Mouse (Mus musculus) neural tube, embryonic 14.5 days (tissue): Measurements from ENCODE around the gene Arntl. TPM values are rescaled to one million over a fixed set of nuclear protein-coding genes. Genes with fewer than 3 reads are reported as not detected.

ENCODE experiments used
- ATAC-seq: fragments of 200-750 bp; cut with Nextera tagmentation; 2 replicates; pipeline ENCODE4 v1.8.0; 2017; ENCODE audit warnings: low read depth, mild to moderate bottlenecking, moderate TSS enrichment, moderate library complexity
- H3K27ac ChIP-seq: fragments of 300-500 bp; sonication (generic); 2 replicates; pipeline ENCODE4 v1.5.1; 2014; ENCODE audit warnings: low read depth, mild to moderate bottlenecking, control low read depth, low read length, moderate library complexity, mixed read lengths
- H3K27me3 ChIP-seq: fragments of 300-500 bp; sonication (generic); 2 replicates; pipeline ENCODE4 v1.6.1; 2014; ENCODE audit warnings: low read length; ENCODE audit not compliant: control insufficient read depth, insufficient read depth
- H3K36me3 ChIP-seq: fragments of 300-500 bp; sonication (generic); 2 replicates; pipeline ENCODE4 v1.6.1; 2014; ENCODE audit warnings: low read length, mixed read lengths; ENCODE audit not compliant: control insufficient read depth, insufficient read depth
- H3K4me1 ChIP-seq: fragments of 300-500 bp; sonication (generic); 2 replicates; pipeline ENCODE4 v1.6.1; 2014; ENCODE audit warnings: low read length; ENCODE audit not compliant: control insufficient read depth, insufficient read depth
- H3K4me2 ChIP-seq: fragments of 300-500 bp; sonication (generic); 2 replicates; pipeline ENCODE4 v1.6.1; 2014; ENCODE audit warnings: mild to moderate bottlenecking, low read depth, low read length, control low read depth
- H3K4me3 ChIP-seq: fragments of 300-500 bp; sonication (generic); 2 replicates; pipeline ENCODE4 v1.5.1; 2014; ENCODE audit warnings: low read depth, low read length, control low read depth, mixed read lengths
- H3K9ac ChIP-seq: fragments of 300-500 bp; sonication (generic); replicated peaks from 2 replicates; pipeline ENCODE4 v1.6.1; 2014; ENCODE audit warnings: low read depth, mild to moderate bottlenecking, control low read depth, low read length, mixed read lengths
- H3K9me3 ChIP-seq: fragments of 300-500 bp; sonication (generic); 2 replicates; pipeline ENCODE4 v1.6.1; 2016; ENCODE audit warnings: low read length; ENCODE audit not compliant: control insufficient read depth
- WGBS: fragments of 180-500 bp; shearing (Covaris S2); extraction: QIAGEN DNeasy Blood & Tissue Kit; methylation state at CpG from one replicate; pipeline ENCODE4 v1.1.7; 2014; 5-methylcytosine and 5-hydroxymethylcytosine counted together
- polyA plus RNA-seq: library from polyadenylated mRNA; unstranded; fragments of >200 nt; fragmentation: Nextera tagmentation; extraction: Ambion mirVana; gene quantifications from 2 replicates; pipeline ENCODE4 v1.2.1, GENCODE M21; 2014

Gene Arntl
- polyA plus RNA-seq, 1 experiment from 2014 or later = 15.1 TPM

DNA sequence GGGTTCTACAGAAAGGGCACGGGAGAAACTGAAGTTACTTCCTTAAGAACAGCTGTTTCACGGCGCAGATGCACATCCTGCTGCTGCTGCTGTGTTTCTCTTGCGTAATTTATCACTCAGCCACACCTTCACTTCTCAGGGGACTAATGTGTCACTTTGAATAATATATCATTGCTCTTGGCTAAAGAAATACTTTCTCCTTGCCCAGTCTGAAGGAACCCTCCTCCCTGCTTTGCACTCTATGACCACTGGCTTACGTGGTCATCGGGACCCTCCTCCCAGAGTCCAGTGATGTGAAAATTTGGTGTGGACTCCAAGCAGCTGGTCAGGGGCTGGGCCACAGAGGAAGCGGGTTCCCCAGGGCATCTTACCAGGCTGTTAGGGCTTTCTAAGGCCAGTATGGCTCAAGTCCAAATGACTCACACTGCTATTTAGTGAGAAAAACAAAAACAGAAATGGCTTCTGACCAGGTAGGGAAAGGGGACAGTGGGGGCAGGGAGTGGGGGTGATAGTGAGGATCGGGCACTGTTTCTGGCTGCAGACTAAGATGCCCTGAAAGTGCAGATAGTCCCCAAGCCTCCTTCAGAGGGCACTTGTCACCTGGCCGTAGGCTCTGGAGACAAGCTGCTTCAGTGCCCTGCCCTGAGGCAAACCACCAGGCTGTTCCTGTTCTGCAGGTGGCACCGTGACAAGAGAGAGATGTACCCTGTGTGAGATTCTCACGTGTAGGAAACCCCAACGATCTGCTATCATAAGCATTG, 34.8 kb downstream of the Arntl start:
- Histone ChIP-seq H3K4me3 (no peak overlapping the region), H3K9ac (no peak overlapping the region), H3K9me3 (no peaks in the 10 kb centered on the region), H3K4me2 (no peak overlapping the region), H3K4me1 (peaks cover 11% of the 10 kb centered on the region), H3K27ac (no peak overlapping the region), H3K36me3 (no peaks in the 10 kb centered on the region), H3K27me3 (no peaks in the 10 kb centered on the region)
- WGBS = 65% methylated on average over 12 of the region's 12 CpGs
- no peak for ATAC-seq

DNA sequence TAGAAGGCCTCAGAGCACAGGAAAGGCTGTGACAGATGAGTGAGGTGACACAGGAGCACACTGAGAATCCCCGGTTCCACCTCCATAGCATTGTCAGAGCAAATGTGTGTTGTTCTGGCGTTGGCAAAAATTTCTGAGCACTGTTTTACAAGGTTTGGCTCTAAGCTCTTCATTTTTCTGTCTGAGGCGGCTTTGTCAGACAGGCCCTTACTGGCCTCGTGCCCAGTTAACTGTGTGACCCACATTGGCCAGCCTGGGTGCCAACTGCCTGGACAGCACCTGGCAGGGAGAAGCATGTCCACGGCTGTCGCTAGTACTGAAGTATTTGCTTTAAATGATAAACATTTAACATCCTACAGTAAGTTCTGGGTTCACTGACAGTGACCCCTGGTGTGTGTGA, 35.4 kb downstream of the Arntl start:
- no peaks in the 10 kb centered on the region for H3K27me3 ChIP-seq
- no peak overlapping the region for H3K9ac ChIP-seq
- H3K4me1 ChIP-seq = peaks cover 11% of the 10 kb centered on the region
- H3K27ac ChIP-seq = no peak overlapping the region
- H3K36me3 ChIP-seq = no peaks in the 10 kb centered on the region
- H3K9me3 ChIP-seq = no peaks in the 10 kb centered on the region
- no peak overlapping the region for H3K4me2 ChIP-seq
- no peak overlapping the region for H3K4me3 ChIP-seq
- WGBS = 57% methylated on average over 6 of the region's 6 CpGs
- ATAC-seq = no peak

DNA sequence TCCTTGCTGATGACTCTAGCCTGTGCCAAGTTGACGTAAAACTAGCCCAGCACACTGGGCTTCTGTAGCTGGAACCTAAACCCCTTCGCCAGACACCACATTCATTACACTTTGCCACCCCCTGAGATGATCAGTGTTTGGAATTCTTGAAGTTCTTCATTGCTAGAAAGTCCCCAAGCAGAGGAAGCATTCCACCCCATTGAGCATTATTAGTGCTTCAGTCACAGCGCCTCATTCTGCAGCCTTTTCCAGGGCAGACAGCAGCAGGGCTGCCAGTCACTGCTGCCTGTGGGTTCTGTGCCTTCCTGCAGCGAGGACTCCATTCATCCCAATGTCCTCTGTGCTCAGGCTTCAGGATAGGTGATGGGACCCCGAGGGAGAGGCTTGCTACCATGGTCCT, 37.9 kb downstream of the Arntl start:
- no peak overlapping the region for H3K9ac ChIP-seq
- ATAC-seq = no peak
- 56% methylated on average over 5 of the region's 5 CpGs for WGBS
- H3K9me3 ChIP-seq = no peaks in the 10 kb centered on the region
- H3K27ac ChIP-seq = no peak overlapping the region
- no peak overlapping the region for H3K4me2 ChIP-seq
- H3K27me3 ChIP-seq = no peaks in the 10 kb centered on the region
- H3K4me1 ChIP-seq = peaks cover 25% of the 10 kb centered on the region
- H3K4me3 ChIP-seq = no peak overlapping the region
- no peaks in the 10 kb centered on the region for H3K36me3 ChIP-seq

DNA sequence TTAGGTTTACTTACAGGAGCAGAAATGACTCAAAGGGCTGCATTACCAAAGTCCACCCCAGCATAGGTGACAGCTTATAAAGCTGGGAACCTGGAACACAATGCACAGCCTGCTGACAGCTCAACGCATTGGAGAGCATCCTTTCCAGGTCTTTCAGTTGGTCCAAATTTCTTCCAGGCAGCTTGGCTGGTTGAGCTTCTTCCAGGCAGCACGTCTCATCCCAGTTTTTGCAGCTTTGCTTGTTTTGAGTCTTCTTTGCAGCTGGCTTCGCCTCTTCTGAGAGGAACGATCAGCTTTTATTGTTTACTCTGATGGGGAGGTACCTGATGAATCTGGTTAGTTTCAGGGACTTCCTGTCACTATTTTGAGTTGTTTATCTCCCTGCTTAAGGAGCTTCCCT, 39.2 kb downstream of the Arntl start:
- no peak overlapping the region for H3K9ac ChIP-seq
- H3K27me3 ChIP-seq = no peaks in the 10 kb centered on the region
- 91% methylated on average over 4 of the region's 4 CpGs for WGBS
- no peaks in the 10 kb centered on the region for H3K36me3 ChIP-seq
- H3K27ac ChIP-seq = no peak overlapping the region
- no peak for ATAC-seq
- H3K4me2 ChIP-seq = no peak overlapping the region
- H3K4me1 ChIP-seq = peaks cover 34% of the 10 kb centered on the region
- H3K9me3 ChIP-seq = no peaks in the 10 kb centered on the region
- no peak overlapping the region for H3K4me3 ChIP-seq

DNA sequence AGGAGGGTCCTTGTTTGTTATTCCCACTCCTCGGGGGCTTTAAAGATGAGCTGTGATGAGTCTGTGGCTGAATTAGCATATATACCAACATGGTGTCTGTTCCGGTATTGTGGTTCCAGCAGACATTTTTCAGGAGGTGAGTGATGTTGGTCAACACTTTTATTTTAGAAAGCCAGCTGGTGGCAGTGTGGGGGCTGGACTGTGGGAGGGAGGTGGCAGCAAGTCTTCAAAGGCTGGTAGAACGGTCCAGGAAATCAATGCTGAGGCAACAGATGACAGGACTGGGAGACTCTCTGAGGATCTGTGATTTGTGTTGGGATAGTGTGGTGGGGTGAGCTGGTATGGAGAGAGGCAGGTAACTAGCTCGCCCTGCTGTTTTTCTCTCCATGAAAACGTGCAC, 39.9 kb downstream of the Arntl start:
- H3K4me1 ChIP-seq = peaks cover 33% of the 10 kb centered on the region
- no peak overlapping the region for H3K27ac ChIP-seq
- H3K36me3 ChIP-seq = no peaks in the 10 kb centered on the region
- H3K4me2 ChIP-seq = no peak overlapping the region
- 77% methylated on average over 5 of the region's 5 CpGs for WGBS
- H3K4me3 ChIP-seq = no peak overlapping the region
- H3K9ac ChIP-seq = no peak overlapping the region
- ATAC-seq = no peak
- no peaks in the 10 kb centered on the region for H3K9me3 ChIP-seq
- H3K27me3 ChIP-seq = no peaks in the 10 kb centered on the region

DNA sequence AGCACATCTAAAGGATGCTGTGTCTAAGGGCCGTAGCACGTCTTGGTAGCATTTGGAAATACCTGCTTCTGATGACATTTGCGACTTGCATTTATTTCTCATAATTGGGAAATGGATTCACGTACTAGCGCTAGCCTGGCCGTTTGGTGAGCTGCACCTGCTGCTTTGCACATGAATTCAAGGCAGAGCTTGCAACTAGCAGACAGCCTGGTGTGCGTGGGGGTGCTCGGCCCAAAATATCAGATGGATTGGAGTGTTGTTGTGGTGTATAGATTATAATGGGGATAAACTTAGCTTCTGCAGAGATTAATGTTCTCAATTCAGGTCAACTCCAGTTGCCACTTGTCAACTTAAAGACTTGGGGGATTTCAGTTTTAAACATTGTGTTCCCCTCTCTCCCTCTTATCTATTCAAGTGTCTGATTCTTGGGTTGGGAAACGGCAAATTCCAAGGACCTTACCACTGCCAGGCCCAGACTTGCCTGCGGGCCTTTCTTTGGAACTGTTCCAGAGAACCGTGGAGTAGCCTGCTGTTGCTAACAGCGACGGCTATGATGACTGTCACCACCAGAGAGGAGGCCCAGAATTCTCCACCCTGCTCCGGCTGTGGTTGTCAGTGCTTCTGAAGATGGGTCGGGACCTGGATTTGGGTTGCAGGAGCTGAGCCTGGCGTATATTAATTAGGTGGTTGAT, 42.0 kb downstream of the Arntl start:
- Histone ChIP-seq H3K27me3 (no peaks in the 10 kb centered on the region), H3K36me3 (no peaks in the 10 kb centered on the region), H3K9ac (no peak overlapping the region), H3K4me2 (no peak overlapping the region), H3K4me1 (peaks cover 31% of the 10 kb centered on the region; the same call in 1 of the 2 replicates), H3K4me3 (no peak overlapping the region), H3K9me3 (no peaks in the 10 kb centered on the region), H3K27ac (no peak overlapping the region)
- 61% methylated on average over 16 of the region's 16 CpGs for WGBS
- ATAC-seq = 0 out of 2 replicates have a peak, but pooled peaks have one; percentile 29

DNA sequence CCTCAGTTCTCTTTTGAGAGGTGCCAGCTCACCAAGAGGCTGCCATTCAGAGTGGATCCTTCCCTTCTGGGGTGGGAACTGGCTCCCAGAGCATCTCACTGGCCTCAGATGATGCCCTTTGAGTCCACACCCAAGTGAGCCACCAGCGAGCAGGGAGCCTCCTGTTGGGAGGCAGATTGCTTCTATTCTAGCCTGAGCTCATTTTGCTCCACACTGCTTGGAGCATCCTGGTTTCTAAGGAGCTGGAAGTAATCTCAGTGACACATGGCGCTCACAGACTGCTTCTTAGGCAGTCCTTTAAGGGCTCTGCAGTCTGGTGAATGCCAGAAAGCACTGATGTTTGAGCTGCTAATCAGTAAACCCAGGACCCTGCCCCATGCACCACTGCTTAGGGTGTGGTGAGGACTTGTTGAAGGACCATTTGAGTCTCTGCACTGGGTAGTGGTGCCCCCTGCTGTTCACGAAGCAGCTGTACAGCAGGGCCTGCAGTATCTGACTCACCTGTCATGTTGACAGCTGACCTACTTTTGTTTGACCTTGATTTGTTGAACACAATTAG, 43.2 kb downstream of the Arntl start:
- peak overlapping the region; percentile 56 for H3K27ac ChIP-seq
- no peaks in the 10 kb centered on the region for H3K36me3 ChIP-seq
- H3K4me3 ChIP-seq = no peak overlapping the region
- H3K27me3 ChIP-seq = no peaks in the 10 kb centered on the region
- peaks cover 31% of the 10 kb centered on the region; the same call in 1 of the 2 replicates for H3K4me1 ChIP-seq
- 0 out of 2 replicates have a peak, but pooled peaks have one; percentile 63 for ATAC-seq
- no peak overlapping the region for H3K9ac ChIP-seq
- H3K4me2 ChIP-seq = no peak overlapping the region
- WGBS = 48% methylated on average over 3 of the region's 3 CpGs
- H3K9me3 ChIP-seq = no peaks in the 10 kb centered on the region

DNA sequence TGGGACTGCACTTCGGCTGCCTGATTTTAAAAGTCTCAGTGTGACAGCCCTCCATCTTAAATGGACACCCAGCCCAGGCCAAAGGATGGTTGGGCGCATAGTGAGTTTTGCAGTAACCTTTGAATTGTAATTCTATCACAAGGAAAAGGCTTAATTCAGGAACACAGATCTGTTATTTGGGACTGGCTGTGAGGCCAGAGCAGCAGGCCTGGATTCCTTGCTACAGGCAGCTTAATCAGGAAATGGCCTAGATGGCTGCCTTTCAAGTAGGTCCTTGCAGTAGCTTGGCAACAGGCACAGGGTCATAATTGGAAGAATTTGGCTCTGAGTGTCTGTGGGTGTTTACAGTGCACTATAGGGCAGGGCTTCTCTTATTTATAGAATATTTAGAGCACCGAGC, 43.7 kb downstream of the Arntl start:
- no peak overlapping the region for H3K4me3 ChIP-seq
- no peaks in the 10 kb centered on the region for H3K27me3 ChIP-seq
- H3K36me3 ChIP-seq = no peaks in the 10 kb centered on the region
- no peaks in the 10 kb centered on the region for H3K9me3 ChIP-seq
- WGBS = 50% methylated on average over 3 of the region's 3 CpGs
- peak; percentile 72; the same call in 1 of the 2 replicates for ATAC-seq
- peak overlapping the region; percentile 56 for H3K27ac ChIP-seq
- no peak overlapping the region for H3K4me2 ChIP-seq
- peaks cover 31% of the 10 kb centered on the region; the same call in 1 of the 2 replicates for H3K4me1 ChIP-seq
- H3K9ac ChIP-seq = no peak overlapping the region

DNA sequence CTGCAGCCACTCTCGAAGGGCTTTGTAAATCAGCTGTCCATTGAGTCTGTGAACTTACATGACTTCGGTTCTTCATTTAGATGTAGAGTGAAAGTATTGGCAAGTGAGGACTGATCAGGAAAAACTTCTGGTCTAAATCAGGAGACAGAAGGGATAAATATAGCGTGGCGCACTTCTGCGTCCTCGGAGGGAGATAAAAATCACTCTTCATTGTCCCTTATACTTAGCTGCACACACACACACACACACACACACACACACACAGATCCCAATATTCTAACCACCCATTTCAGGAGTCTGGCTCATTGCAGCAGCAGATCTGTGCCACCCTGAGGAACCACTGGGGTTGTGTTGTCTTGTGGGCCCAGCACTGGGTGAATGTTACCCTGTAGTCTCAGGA, 44.3 kb downstream of the Arntl start:
- Histone ChIP-seq H3K36me3 (no peaks in the 10 kb centered on the region), H3K9me3 (no peaks in the 10 kb centered on the region), H3K9ac (no peak overlapping the region), H3K4me3 (no peak overlapping the region), H3K4me1 (peaks cover 31% of the 10 kb centered on the region; the same call in 1 of the 2 replicates), H3K4me2 (no peak overlapping the region), H3K27ac (peak overlapping the region; percentile 56; the same call in 1 of the 2 replicates), H3K27me3 (no peaks in the 10 kb centered on the region)
- WGBS = 53% methylated on average over 6 of the region's 6 CpGs
- ATAC-seq = no peak
